Comparison of ENCODE assay signal across 9 mouse cellular contexts in genomic region chr16:91441366-91441765, GRCm38 (mm10). TPM values are rescaled to one million over a fixed set of nuclear protein-coding genes. Genes with fewer than 3 reads are reported as not detected.
A peak's percentile ranks its signal among the peaks of the same experiment; 100 is the strongest.
DNase-seq lines count a peak whose midpoint lies in the region; ATAC-seq and TF ChIP-seq lines count a peak whose summit lies in the region.
"Had no signal": no experiment of that assay in that cellular context is flagged by ENCODE, and none has a peak within 500 bp of the region (broad histone marks: within the 10 kb centered on the region; RNA-seq: fewer than 3 reads in every experiment).

No protein-coding gene starts in this region.

- peak; percentile 67 for TF ChIP-seq CTCF in lung, postnatal 0 days (IDR thresholded peaks at IDR 0.05)

- peaks cover 3% of the 10 kb centered on the region; the same call in 1 of the 2 replicates for H3K4me1 ChIP-seq in lung, postnatal 0 days (ENCODE audit: insufficient read depth, low read depth, low read length)

- DNase-seq in thymus, postnatal 4 days = peak; percentile 34
- DNase-seq in thymus, postnatal 10 days (ENCODE audit: low spot score in 2 of 2) = no peak
- DNase-seq in fibroblast of lung, adult 2 months (ENCODE audit: low read depth) = peak; percentile 43
- peak; percentile 78 for DNase-seq in kidney, adult 18-20 months
- peak; percentile 88 for DNase-seq in lung, postnatal 0 days (ENCODE audit: low spot score)
- DNase-seq in Muller cell, postnatal 12 days (ENCODE audit: inconsistent ontology term) = no peak

- peak overlapping the region; percentile 43; the same call in 1 of the 2 replicates for H3K27ac ChIP-seq in lung, postnatal 0 days (ENCODE audit: low read length)
- H3K27ac ChIP-seq: limb, embryonic 15.5 days had no signal

- no peaks in the 10 kb centered on the region for H3K27me3 ChIP-seq in lung, postnatal 0 days (replicated peaks; ENCODE audit: insufficient read depth, low read length)
- H3K27me3 ChIP-seq: limb, embryonic 15.5 days had no signal

- H3K36me3 ChIP-seq in lung, postnatal 0 days (ENCODE audit: insufficient read depth, low read length) = no peaks in the 10 kb centered on the region
- H3K36me3 ChIP-seq: limb, embryonic 15.5 days had no signal

- peak; percentile 96 for ATAC-seq in lung, postnatal 0 days
- no peak for ATAC-seq in CD4-positive, CD25-positive, alpha-beta regulatory T cell, adult 4 months
- no peak for ATAC-seq in activated CD4-positive, CD25-positive, alpha-beta regulatory T cell, adult 4 months

- no peaks in the 10 kb centered on the region for H3K9me3 ChIP-seq in lung, postnatal 0 days (ENCODE audit: low read length)
- H3K9me3 ChIP-seq: limb, embryonic 15.5 days had no signal

- 9% methylated on average over 7 of the region's 7 CpGs for WGBS in lung, postnatal 0 days

- H3K4me2 ChIP-seq in lung, postnatal 0 days (replicated peaks; ENCODE audit: low read depth, low read length) = no peak overlapping the region
- H3K4me2 ChIP-seq: limb, embryonic 15.5 days had no signal

- peak; percentile 26; the same call in 1 of the 2 replicates for TF ChIP-seq EP300 in lung, postnatal 0 days (IDR thresholded peaks at IDR 0.05)

- no peak overlapping the region for H3K9ac ChIP-seq in lung, postnatal 0 days (replicated peaks; ENCODE audit: low read depth)
- H3K9ac ChIP-seq: limb, embryonic 15.5 days had no signal

- no peak overlapping the region for H3K4me3 ChIP-seq in lung, postnatal 0 days (ENCODE audit: low read depth, low read length)
- H3K4me3 ChIP-seq: limb, embryonic 15.5 days had no signal

RNA-seq across cellular contexts. Expression of gene Il10rb, which starts 35.4 kb away (rescaled TPM):
- polyA plus RNA-seq in lung, postnatal 0 days (2015; fragmentation: Nextera tagmentation; extraction: Ambion mirVana) = 90.5 and 106 TPM in 2 replicates
- 100 to 1,000 TPM; 131 to 143 TPM for polyA plus RNA-seq in CD4-positive, CD25-positive, alpha-beta regulatory T cell, adult 4 months (2017; shearing (Covaris generic))
- 100 to 1,000 TPM; 108 to 129 TPM for polyA plus RNA-seq in activated CD4-positive, CD25-positive, alpha-beta regulatory T cell, adult 4 months (2017; shearing (Covaris generic))

RNA-seq across cellular contexts. Expression of gene Ifnar1, which starts 43.7 kb away (rescaled TPM):
- 40.3 and 44.9 TPM in 2 replicates for polyA plus RNA-seq in lung, postnatal 0 days (2015; fragmentation: Nextera tagmentation; extraction: Ambion mirVana)
- 100 to 1,000 TPM in 1 of 2 experiments, 10 to 100 TPM in 1; 86.0 to 120 TPM for polyA plus RNA-seq in CD4-positive, CD25-positive, alpha-beta regulatory T cell, adult 4 months (2017; shearing (Covaris generic))
- 10 to 100 TPM; 87.0 to 90.6 TPM for polyA plus RNA-seq in activated CD4-positive, CD25-positive, alpha-beta regulatory T cell, adult 4 months (2017; shearing (Covaris generic))

RNA-seq across cellular contexts. Expression of gene Gm21970, which starts 49.8 kb away (rescaled TPM):
- polyA plus RNA-seq in lung, postnatal 0 days (2015; fragmentation: Nextera tagmentation; extraction: Ambion mirVana) = 0.45 TPM in 1 of 2 replicates, not detected in the other
- polyA plus RNA-seq in CD4-positive, CD25-positive, alpha-beta regulatory T cell, adult 4 months (2017; shearing (Covaris generic)) = not detected
- 1 to 10 TPM in 1 of 2 experiments, not detected in 1; 1.9 TPM for polyA plus RNA-seq in activated CD4-positive, CD25-positive, alpha-beta regulatory T cell, adult 4 months (2017; shearing (Covaris generic))
- polyA plus RNA-seq: limb, embryonic 15.5 days had no signal

Comparison
In these comparisons a context has a peak if more than half of its experiments do, and no peak if none do; other contexts are left out.
1. DNase-seq: peak in thymus, postnatal 4 days (single experiment), fibroblast of lung, adult 2 months (single experiment), kidney, adult 18-20 months (single experiment) and lung, postnatal 0 days (single experiment); none in thymus, postnatal 10 days (0 of 2) and Muller cell, postnatal 12 days (single experiment).